Mouse (Mus musculus): ENCODE data around the gene Acvr1c. TPM values are rescaled to one million over a fixed set of nuclear protein-coding genes. Genes with fewer than 3 reads are reported as not detected.
A peak's percentile ranks its signal among the peaks of the same experiment; 100 is the strongest.

Acvr1c gene
- total RNA-seq, 4 experiments from 2014 or later = 22.8 to 28.4 (median 25.4) TPM

DNA sequence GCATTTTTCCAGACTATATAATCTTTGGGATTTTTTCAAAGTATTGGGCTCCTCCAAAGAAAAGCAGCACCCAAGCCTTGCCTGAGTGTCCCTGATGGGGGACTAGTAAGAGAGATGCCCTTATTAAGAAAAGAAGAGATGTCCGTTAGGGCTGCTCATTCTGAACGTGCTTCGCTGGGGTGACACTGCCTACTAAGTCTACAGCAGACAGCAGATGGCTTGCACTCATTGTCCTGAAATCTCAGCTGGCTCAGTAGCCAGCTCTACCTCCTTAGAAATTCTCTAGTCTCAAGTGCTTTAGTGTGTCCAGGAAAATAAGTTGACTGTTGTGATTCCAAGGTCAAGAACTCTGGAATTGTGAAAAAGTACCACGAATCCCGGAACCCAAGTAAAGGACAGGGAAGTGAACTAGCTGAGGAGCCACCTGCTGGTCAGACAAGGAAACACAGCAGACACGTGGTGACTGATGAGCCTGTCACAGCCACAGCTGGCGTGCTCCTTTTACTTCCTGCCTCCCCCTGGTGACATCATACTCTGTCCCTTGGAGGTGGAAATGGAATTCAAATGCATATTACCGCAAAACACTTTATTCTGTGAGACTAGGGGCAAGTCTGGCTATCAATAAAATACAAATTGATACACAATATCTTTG, 75.3 kb downstream of the Acvr1c start:
- DNase-seq (ENCODE audit: low spot score in 2 of 2) = peak in 1 of 2 experiments; percentile 23

DNA sequence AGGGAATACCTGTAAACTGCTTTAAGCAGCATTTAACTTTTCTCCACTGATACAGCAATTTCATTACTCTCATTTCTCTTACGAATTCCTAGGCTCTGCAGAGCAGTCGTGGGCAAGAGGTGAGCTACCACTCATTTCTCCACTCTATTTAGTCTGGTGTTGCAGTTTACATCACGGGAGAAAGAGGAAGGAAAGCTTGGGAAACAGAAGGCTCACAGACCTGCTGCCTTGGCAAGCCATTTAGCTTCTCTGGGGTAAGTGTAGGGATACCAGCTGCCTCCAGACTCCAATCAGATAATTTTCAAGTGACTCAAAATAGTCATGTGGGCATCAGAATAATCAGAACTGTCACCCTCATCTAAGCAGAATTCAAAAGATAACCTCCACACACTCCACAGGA, 76.6 kb downstream of the Acvr1c start:
- no peak for DNase-seq (ENCODE audit: low spot score in 2 of 2)

GRCm38 (mm10) chr2:58279163-58279562, 78.5 kb downstream of the Acvr1c start:
- no peak for DNase-seq (ENCODE audit: low spot score in 2 of 2)

- DNase-seq (ENCODE audit: low spot score in 2 of 2) = no peak
Measured at GRCm38 (mm10) chr2:58276454-58276853, 81.2 kb downstream of the Acvr1c start.

DNA sequence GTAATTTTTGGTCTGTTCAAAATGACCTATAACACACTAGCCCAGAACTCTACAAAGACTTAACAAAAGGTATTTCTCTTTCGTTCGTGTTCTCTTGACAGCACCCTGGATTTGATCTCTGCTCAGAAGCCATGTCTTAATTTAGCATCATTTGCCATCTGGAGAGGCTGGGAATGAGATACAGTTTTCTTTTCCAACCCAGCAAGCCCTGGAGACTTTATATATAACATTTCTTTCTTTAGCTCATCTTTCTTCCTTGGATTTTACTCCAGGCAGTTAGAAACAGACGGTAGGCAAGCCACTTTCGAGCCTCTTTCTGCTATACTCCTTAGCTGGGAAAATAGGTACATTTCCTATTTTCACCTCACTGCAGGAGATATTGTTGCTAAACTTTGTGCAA, 117.1 kb downstream of the Acvr1c start:
- DNase-seq (ENCODE audit: low spot score in 2 of 2) = peak in 1 of 2 experiments; percentile 36

GRCm38 (mm10) chr2:58237487-58237886, 120.2 kb downstream of the Acvr1c start:
- no peak for DNase-seq (ENCODE audit: low spot score in 2 of 2)

Other genes starting within 250 kb of the Acvr1c start
- gene Cytip, start 162.4 kb downstream of the Acvr1c start, total RNA-seq (2022) = under 1 TPM in 3 of 4 experiments, not detected in 1; 0.07 to 0.98 (median 0.93) TPM
- gene Gm17409, start 112.2 kb upstream of the Acvr1c start, total RNA-seq (2022) = not detected
- 10 to 100 TPM; 31.4 to 37.6 (median 32.6) TPM for gene Acvr1, start 209.3 kb upstream of the Acvr1c start, total RNA-seq (2022)
- 10 to 100 TPM; 29.5 to 35.7 (median 33.4) TPM for gene Upp2, start 209.4 kb upstream of the Acvr1c start, total RNA-seq (2022)